Mouse (Mus musculus): ENCODE measurements around the gene Gpr176.

The Gpr176 gene

GRCm38 (mm10) chr2:118372901-118373571 lies at the start of gene Gpr176:
Gene Gpr176, minus strand, starts transcription at chr2:118373419.
- DNase-seq (ENCODE audit: low spot score in 2 of 2), result peak; percentile 33

GRCm38 (mm10) chr2:118422385-118422784 lies 49.2 kb upstream of the Gpr176 start:
- DNase-seq (ENCODE audit: low spot score in 2 of 2), result no peak

DNA sequence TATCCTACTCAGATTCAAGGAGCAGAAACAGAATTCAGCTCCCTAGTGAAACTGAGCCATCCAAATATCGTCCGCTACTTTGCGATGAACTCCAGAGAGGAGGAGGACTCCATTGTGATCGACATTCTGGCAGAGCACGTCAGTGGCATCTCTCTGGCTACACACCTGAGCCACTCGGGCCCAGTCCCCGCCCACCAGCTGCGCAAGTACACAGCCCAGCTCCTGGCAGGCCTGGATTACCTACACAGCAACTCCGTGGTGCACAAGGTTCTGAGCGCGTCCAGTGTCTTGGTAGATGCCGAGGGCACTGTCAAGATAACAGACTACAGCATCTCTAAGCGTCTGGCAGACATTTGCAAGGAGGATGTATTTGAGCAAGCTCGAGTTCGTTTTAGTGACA lies 48.7 kb upstream of the Gpr176 start:
- DNase-seq (ENCODE audit: low spot score in 2 of 2), result no peak

DNA sequence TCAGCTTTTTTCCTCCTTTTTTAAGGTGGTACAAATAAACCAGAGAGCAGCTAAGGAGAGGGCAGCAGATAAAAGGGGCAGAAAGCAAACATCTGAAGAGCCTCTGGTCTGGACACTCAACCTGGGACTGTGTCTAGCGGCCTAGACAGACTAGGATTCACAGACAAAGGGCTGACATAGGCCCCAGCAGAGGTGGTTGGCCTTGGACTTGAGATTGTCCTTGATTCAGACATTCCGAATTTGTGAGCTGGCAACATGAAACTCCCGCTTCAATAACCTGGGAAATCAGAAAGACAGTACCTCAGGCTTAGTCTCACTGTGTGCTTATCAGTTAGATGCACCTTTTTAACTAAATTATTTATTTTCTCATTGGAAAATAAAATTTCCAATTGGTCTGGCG lies 44.9 kb upstream of the Gpr176 start:
- DNase-seq (ENCODE audit: low spot score in 2 of 2), result no peak

- no peak for DNase-seq (ENCODE audit: low spot score in 2 of 2)
These were observed 42.6 kb upstream of the Gpr176 start for GRCm38 (mm10) chr2:118415601-118416355.

DNA sequence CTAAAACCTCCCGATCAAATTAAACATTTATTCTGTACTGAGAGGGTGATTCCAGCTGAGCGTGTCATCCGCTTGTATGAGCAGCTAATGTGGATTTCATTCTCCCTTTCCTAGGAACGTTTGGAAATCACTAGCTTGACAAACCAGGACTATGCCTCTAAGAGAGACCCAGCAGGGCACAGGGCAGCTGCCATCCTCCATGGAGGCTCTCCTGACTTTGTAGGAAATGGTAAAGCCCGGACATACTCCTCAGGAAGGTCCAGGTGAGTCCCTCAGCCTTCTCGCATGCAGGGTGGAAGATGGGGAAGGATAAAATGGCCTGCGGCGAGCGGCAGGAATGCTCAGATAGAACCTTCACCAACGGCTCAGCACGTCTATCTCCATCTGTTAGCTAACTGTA lies 39.6 kb upstream of the Gpr176 start:
- no peak for DNase-seq (ENCODE audit: low spot score in 2 of 2)

DNA sequence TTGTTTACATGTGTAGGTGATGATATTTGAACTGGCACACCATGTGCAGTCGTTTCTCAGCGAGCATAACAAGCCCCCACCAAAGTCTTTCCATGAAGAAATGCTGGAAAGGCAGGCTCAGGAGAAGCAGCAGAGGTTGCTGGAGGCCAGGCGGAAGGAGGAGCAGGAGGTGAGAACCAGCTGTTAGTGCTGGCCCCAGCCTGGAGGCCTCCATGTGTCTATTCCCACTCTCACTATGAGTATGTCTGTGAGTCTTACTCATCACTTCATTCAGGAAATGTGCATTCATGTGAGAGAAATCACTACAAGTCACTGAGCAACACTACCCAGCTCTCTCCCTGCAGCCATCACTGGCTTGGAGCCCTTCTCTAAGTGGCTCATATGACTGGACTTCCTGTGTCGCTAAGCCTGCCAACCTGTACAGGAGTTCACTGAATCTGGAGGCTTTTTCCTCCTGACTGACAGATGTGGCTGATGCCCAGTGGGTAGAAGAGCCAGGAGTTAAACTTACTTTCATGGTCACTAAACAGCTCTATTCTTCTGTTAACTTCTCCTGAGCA lies 35.2 kb upstream of the Gpr176 start:
- DNase-seq (ENCODE audit: low spot score in 2 of 2), result no peak

DNA sequence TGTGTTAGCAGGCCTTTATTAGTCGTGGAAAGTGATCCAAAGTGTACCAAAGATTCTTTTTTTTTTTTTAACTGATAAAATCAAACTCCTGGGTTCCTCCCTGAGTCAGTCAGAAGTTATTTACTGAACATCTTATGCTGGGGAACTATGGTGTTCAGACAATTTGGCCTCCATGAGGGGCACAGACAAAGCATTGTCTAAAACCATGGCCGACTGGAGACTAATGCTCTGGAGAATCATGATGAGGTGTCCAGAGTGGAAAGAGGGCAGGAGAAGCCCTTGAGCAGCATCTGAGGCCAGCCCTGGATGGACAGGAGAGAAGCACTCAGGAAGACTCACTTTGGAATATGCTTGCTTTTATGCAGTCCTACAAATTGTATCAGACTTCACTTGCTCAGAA lies 33.6 kb upstream of the Gpr176 start:
- DNase-seq (ENCODE audit: low spot score in 2 of 2), result no peak

DNA sequence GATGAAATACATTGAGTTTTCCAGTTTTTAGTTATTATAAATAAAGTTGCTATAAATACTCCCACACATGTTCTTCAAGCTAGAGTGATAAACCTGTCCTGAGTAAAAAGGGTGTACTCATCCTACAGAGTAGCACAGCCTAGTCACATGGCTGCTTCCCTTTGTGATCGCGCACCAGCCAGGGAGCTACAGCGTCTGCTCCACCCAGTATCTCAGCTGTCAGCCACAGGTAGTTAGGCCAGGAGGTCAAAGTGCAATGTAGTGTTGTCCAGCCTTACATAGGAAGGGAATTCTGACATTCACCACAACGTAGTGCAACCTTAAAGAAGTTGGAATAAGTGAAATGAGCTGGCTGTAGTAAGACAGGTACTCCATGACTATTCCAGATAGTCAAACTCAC lies 32.3 kb upstream of the Gpr176 start:
- no peak for DNase-seq (ENCODE audit: low spot score in 2 of 2)

- no peak for DNase-seq (ENCODE audit: low spot score in 2 of 2)
These were observed 31.1 kb upstream of the Gpr176 start for GRCm38 (mm10) chr2:118404336-118404735.

DNA sequence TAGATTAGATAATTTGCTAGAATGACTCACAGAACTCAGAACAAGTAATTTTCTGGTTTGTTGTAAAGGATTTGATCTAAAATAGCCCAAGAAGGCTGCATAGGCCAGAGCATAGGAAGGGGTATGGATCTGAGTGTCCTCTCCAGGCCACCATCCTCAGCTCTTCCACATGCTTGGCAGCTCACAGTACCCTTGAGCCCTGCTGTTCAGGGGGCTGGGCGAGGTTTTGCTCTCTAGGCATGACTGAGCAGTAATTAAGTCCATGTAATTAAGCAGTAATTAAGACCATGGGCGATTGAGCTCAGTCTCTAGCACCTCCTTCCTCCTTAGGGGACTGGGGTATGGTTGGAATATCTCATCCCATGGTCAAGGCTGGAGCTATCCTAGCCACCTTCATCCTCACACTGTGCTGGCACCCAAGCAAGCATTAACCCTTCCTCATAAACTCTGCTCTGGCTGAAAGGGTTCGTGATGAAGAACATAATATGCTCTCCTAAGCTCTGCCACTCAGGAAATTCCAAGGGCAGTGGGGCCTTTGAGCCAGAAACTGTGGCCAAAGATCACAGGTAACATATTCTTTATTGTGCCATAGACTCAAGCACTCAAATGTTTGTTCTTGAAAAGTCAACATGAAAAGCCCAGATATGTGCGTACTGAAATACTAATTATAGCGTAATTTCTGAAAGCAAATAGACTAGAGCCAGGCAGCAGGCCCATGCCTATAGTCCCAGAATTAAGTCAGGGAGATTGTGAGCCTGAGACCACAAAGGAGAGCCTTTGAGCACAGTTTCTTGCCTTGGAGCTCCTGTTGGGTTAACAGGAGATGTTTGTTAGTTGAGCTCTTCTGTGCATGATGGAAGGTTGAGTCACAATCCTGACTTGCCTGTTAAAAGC lies 28.9 kb upstream of the Gpr176 start:
- DNase-seq (ENCODE audit: low spot score in 2 of 2), result no peak

GRCm38 (mm10) chr2:118399751-118400150 lies 26.5 kb upstream of the Gpr176 start:
- no peak for DNase-seq (ENCODE audit: low spot score in 2 of 2)

- no peak for DNase-seq (ENCODE audit: low spot score in 2 of 2)
These were observed 18.0 kb upstream of the Gpr176 start for GRCm38 (mm10) chr2:118391201-118391600.

DNA sequence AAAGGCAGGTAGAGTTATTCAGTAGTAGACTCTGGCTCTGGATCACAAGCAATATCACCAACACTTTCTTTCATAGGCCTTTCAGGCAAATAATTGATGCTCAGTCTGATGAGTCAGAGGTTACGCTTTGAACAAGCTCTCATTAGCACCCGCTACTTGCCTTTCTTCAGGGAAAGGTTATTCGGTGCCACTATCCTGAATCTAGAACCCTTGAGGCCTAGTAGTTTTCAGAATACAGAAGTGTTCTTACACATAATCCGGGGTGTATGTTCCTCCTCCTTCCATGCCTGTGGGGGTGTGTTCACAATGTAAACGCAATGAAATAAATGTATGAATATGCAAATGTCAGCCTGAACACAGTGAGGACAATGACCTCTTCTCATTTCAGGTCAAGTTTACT lies 16.9 kb upstream of the Gpr176 start:
- DNase-seq (ENCODE audit: low spot score in 2 of 2), result no peak

GRCm38 (mm10) chr2:118389569-118389968 lies 16.4 kb upstream of the Gpr176 start:
- no peak for DNase-seq (ENCODE audit: low spot score in 2 of 2)

- peak; percentile 97 to 98 for DNase-seq (ENCODE audit: low spot score in 2 of 2)
These were observed 15.4 kb upstream of the Gpr176 start, which contains the start of gene Eif2ak4 for GRCm38 (mm10) chr2:118388341-118389335. Gene Eif2ak4, plus strand, starts transcription at chr2:118388618.

DNA sequence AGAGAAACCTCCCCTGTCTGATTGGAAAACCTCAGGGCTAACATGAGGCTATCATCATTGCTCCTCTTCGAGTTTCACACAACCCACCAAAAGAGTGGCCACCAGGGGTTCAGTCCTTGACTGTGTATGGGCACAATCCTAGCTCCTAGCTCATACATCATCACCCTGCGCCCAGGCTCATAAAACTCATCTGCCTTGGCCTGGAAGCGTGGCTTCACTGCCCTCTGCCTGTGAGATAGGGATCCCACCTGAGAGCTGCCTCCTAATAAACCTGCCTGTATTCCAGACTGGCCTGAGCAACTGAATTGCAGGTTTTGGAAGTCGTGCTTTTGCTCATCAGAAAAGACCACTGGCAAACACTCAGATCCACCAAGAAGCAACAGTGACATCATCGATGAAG lies 10.2 kb upstream of the Gpr176 start:
- no peak for DNase-seq (ENCODE audit: low spot score in 2 of 2)

GRCm38 (mm10) chr2:118379756-118380155 lies 6.5 kb upstream of the Gpr176 start:
- no peak for DNase-seq (ENCODE audit: low spot score in 2 of 2)

DNA sequence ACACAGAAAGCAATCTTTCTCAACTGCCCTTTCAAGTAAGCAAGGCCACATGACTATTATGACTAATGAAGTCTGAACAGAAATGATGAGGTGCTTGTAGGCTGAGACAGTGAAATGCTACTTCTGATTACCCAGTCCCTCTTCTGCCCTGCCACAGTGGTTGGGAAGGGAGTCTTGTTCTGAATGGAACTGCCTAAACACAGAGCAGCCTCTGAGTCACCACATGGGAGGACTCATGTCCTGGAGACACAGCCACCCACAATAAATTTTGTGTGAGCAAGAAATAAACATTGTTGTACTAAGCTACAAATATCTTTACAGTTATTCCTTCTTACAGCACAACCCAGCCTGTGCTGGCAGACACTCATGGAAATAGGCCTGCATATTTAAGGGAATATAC lies 2.7 kb upstream of the Gpr176 start:
- peak; percentile 35 to 37 for DNase-seq (ENCODE audit: low spot score in 2 of 2)

DNA sequence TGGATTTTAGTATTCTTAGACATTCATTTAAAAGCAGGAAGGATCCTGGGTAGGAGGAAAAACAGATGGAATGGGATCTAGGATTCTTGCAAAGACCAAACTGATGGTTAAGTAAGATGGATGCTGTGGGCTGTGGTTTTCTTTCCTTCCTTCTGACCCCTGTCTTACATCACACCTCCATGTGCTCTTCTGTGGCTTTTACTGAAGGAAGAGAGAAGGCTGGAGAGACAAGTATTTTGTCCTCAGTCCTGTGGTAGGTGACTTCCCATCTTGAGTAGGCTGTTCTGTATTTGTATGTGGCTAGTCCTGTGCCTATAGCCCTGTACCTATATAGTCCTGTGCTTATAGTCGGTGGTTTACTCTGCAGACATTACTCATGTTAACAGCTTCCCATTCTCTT lies 2.3 kb upstream of the Gpr176 start:
- DNase-seq (ENCODE audit: low spot score in 2 of 2), result no peak
